Mouse (Mus musculus): ENCODE data around the gene Kif13a. TPM values are rescaled to one million over a fixed set of nuclear protein-coding genes. Genes with fewer than 3 reads are reported as not detected.

Kif13a gene
- total RNA-seq, 2 experiments from 2014 or later, result 21.2 to 46.9 TPM

Other genes starting within 250 kb of the Kif13a start
- 63.5 and 86.7 TPM in 2 replicates for gene Nup153, start 201.9 kb downstream of the Kif13a start, total RNA-seq (2015)
- 52.0 and 57.3 TPM in 2 replicates for gene Nup153, start 201.9 kb downstream of the Kif13a start, total RNA-seq (2017)
- gene Nhlrc1, start 85.0 kb upstream of the Kif13a start, total RNA-seq (2015), result 0.07 and 0.14 TPM in 2 replicates
- 0.28 and 0.70 TPM in 2 replicates for gene Nhlrc1, start 85.0 kb upstream of the Kif13a start, total RNA-seq (2017)
- gene Kdm1b, start 113.6 kb upstream of the Kif13a start, total RNA-seq (2015), result 9.7 and 10.0 TPM in 2 replicates
- 9.6 and 11.3 TPM in 2 replicates for gene Kdm1b, start 113.6 kb upstream of the Kif13a start, total RNA-seq (2017)
- 7.0 and 9.8 TPM in 2 replicates for gene Tpmt, start 114.9 kb upstream of the Kif13a start, total RNA-seq (2015)
- gene Tpmt, start 114.9 kb upstream of the Kif13a start, total RNA-seq (2017), result 8.6 TPM in 2 replicates
- 584 and 589 TPM in 2 replicates for gene Dek, start 176.3 kb upstream of the Kif13a start, total RNA-seq (2015)
- 678 and 828 TPM in 2 replicates for gene Dek, start 176.3 kb upstream of the Kif13a start, total RNA-seq (2017)
- gene Rnf144b, start 192.8 kb upstream of the Kif13a start, total RNA-seq (2015), result 25.5 and 25.9 TPM in 2 replicates
- gene Rnf144b, start 192.8 kb upstream of the Kif13a start, total RNA-seq (2017), result 25.6 and 28.7 TPM in 2 replicates

All from megakaryocyte, adult 5-6 weeks (primary cell).